Mouse (Mus musculus) c-Kit-positive CD71-negative TER-119-negative erythroid progenitor cells, embryonic 14.5 days (primary cell): ENCODE measurements around the gene Cope.

Source experiments
- DNase-seq: peaks from one replicate; pipeline ENCODE4 v3.0.0-alpha.2; 2013; ENCODE audit warnings: low read depth

The Cope gene

GRCm38 (mm10) chr8:70347860-70348420, 45.6 kb downstream of the Cope start:
- no peak for DNase-seq

- no peak for DNase-seq
These were observed 49.0 kb downstream of the Cope start for GRCm38 (mm10) chr8:70351035-70351999.

- no peak for DNase-seq
These were observed 49.7 kb downstream of the Cope start for GRCm38 (mm10) chr8:70352000-70352384.

GRCm38 (mm10) chr8:70352657-70353151, 50.4 kb downstream of the Cope start:
- no peak for DNase-seq

GRCm38 (mm10) chr8:70353194-70353817, 51.0 kb downstream of the Cope start, which contains the start of gene Upf1:
Gene Upf1 (minus strand): TSS chr8:70353278.
- DNase-seq: peak; percentile 99

GRCm38 (mm10) chr8:70354004-70354403, 51.7 kb downstream of the Cope start:
- no peak for DNase-seq

- no peak for DNase-seq
These were observed 53.8 kb downstream of the Cope start for GRCm38 (mm10) chr8:70356111-70356510.

- DNase-seq: no peak
These were observed 57.1 kb downstream of the Cope start for GRCm38 (mm10) chr8:70359411-70359810.

GRCm38 (mm10) chr8:70360769-70361168, 58.5 kb downstream of the Cope start:
- no peak for DNase-seq

GRCm38 (mm10) chr8:70361484-70362032, 59.2 kb downstream of the Cope start:
- DNase-seq: no peak
